Mouse (Mus musculus) embryonic facial prominence, embryonic 11.5 days (tissue): ENCODE measurements around the gene Tcf7l1. TPM values are rescaled to one million over a fixed set of nuclear protein-coding genes. Genes with fewer than 3 reads are reported as not detected.

ENCODE experiments used
- ATAC-seq: fragments of 200-750 bp; cut with Nextera tagmentation; replicated peaks from 2 replicates; pipeline ENCODE4 v1.8.0; 2017; ENCODE audit warnings: low read depth; ENCODE audit not compliant: insufficient number of reproducible peaks, low FRiP score, low TSS enrichment
- DNase-seq: peaks from one replicate; pipeline ENCODE4 v3.0.0-alpha.2; 2015; ENCODE audit warnings: low spot score
- H3K27ac ChIP-seq: fragments of 300-500 bp; sonication (generic); replicated peaks from 2 replicates; pipeline ENCODE4 v1.5.1; 2014; ENCODE audit warnings: mild to moderate bottlenecking, low read depth, low read length, control low read depth
- H3K27me3 ChIP-seq: fragments of 300-500 bp; sonication (generic); 2 replicates; pipeline ENCODE4 v1.6.1; 2014; ENCODE audit warnings: mild to moderate bottlenecking, low read length, moderate library complexity, mixed read lengths; ENCODE audit not compliant: control insufficient read depth, insufficient read depth
- H3K36me3 ChIP-seq: fragments of 300-500 bp; sonication (generic); replicated peaks from 2 replicates; pipeline ENCODE4 v1.6.1; 2014; ENCODE audit warnings: low read depth, mild to moderate bottlenecking, low read length, moderate library complexity, mixed read lengths; ENCODE audit not compliant: control insufficient read depth, insufficient read depth
- H3K4me1 ChIP-seq: fragments of 300-500 bp; sonication (generic); 2 replicates; pipeline ENCODE4 v1.6.1; 2014; ENCODE audit warnings: low read length, mixed read lengths; ENCODE audit not compliant: control insufficient read depth, insufficient read depth
- H3K4me2 ChIP-seq: fragments of 300-500 bp; sonication (generic); 2 replicates; pipeline ENCODE4 v1.6.1; 2014; ENCODE audit warnings: low read depth, mild to moderate bottlenecking, control low read depth, low read length, moderate library complexity
- H3K4me3 ChIP-seq: fragments of 300-500 bp; sonication (generic); 2 replicates; pipeline ENCODE4 v1.5.1; 2014; ENCODE audit warnings: low read depth, low read length, control low read depth
- H3K9ac ChIP-seq: fragments of 300-500 bp; sonication (generic); replicated peaks from 2 replicates; pipeline ENCODE4 v1.6.1; 2014; ENCODE audit warnings: mild to moderate bottlenecking, control low read depth, low read length
- H3K9me3 ChIP-seq: fragments of 300-500 bp; sonication (generic); replicated peaks from 2 replicates; pipeline ENCODE4 v1.6.1; 2016; ENCODE audit warnings: mild to moderate bottlenecking, low read length, inconsistent platforms, mixed read lengths; ENCODE audit not compliant: control insufficient read depth
- WGBS: fragments of 180-500 bp; shearing (Covaris S2); extraction: QIAGEN DNeasy Blood & Tissue Kit; methylation state at CpG from one replicate; pipeline ENCODE4 v1.1.7; 2014; 5-methylcytosine and 5-hydroxymethylcytosine counted together
- polyA plus RNA-seq: library from polyadenylated mRNA; unstranded; fragments of >200 nt; fragmentation: Nextera tagmentation; extraction: Ambion mirVana; gene quantifications from 2 replicates; pipeline ENCODE4 v1.2.1, GENCODE M21; 2014

The Tcf7l1 gene
- polyA plus RNA-seq, 1 experiment from 2014 or later = 23.6 TPM

DNA sequence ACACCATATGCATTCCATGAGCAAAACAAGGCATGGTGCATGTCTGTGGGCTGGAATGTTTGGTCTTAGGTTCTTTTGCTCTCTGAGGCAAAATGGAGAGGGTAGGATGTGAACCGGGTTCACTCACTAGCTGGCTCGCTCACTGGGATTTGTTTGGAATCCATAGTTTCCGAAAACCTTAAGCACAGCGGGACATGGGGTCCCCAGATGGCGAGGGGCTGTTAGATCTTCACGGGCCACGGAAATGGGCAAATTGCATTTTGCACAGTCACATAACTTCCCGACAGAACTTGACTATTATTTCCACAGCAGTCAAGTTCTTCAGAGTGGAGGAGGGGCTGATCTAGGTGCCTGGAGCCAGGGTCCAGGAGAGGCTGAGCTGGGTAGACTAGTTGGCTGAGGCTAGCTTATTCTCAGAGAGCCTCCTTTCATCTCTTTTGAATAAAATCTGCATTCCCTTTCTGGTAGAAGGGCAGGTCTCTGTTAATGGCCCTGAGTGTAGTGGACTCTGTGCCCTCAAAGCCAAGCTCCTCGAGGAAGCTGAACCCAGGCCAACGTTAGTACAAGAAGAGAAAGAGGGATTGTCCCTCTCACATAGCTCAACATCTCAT, 78.1 kb downstream of the Tcf7l1 start:
- Histone ChIP-seq H3K4me1 (peaks cover 11% of the 10 kb centered on the region; the same call in 1 of the 2 replicates), H3K36me3 (no peaks in the 10 kb centered on the region), H3K4me2 (no peak overlapping the region), H3K9me3 (no peaks in the 10 kb centered on the region), H3K27ac (peak overlapping the region; percentile 75), H3K4me3 (no peak overlapping the region), H3K27me3 (no peaks in the 10 kb centered on the region), H3K9ac (no peak overlapping the region)
- ATAC-seq (peak; percentile 24; the same call in 1 of the 2 replicates), DNase-seq (peak; percentile 60)
- WGBS = 34% methylated on average over 10 of the region's 10 CpGs

DNA sequence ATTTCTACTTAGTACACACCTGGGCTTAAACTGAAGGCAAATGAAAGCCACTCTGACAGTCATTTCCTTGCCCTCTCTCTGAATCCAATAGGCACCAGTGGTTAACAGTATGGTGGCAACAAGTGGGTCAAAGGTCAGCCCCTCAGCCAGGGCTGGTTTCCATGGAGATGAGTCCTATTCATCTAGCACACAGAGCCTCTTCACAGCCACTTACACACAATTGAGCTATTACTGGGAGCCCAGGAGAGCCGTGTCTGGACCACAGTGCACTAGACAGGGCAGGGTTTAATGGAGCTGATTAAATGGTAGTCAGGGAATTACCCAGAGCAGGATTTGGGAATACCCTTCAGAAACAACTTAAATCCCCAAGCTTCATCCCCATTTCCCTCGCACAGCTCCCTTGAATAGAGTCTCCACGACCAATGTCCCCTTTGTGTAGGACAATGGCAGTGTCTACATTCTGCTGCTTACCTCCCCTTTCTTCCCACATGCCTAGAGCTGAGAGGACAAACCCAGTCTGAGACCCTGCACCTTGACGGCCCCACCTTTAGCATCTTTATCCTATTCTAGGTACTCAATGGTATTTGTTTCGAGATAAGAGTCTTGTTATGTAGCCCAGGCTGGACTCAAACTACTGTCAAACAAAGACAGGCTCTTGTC, 89.5 kb downstream of the Tcf7l1 start:
- H3K4me2 ChIP-seq = no peak overlapping the region; the same call in 1 of the 2 replicates
- H3K27ac ChIP-seq = no peak overlapping the region
- no peak overlapping the region for H3K9ac ChIP-seq
- peaks cover 6% of the 10 kb centered on the region for H3K4me1 ChIP-seq
- no peaks in the 10 kb centered on the region for H3K36me3 ChIP-seq
- ATAC-seq (peak; percentile 81), DNase-seq (peak; percentile 67)
- H3K27me3 ChIP-seq = no peaks in the 10 kb centered on the region
- H3K4me3 ChIP-seq = no peak overlapping the region
- H3K9me3 ChIP-seq = no peaks in the 10 kb centered on the region
- 33% methylated on average over 5 of the region's 5 CpGs for WGBS

GRCm38 (mm10) chr6:72698559-72698958, 90.5 kb downstream of the Tcf7l1 start:
- WGBS = 95% methylated on average over 5 of the region's 5 CpGs
- no peak overlapping the region for H3K27ac ChIP-seq

GRCm38 (mm10) chr6:72696601-72697335, 92.3 kb downstream of the Tcf7l1 start:
- DNase-seq (peak; percentile 79), ATAC-seq (0 out of 2 replicates have a peak, but pooled peaks have one; percentile 30)
- no peaks in the 10 kb centered on the region for H3K27me3 ChIP-seq
- H3K4me3 ChIP-seq = no peak overlapping the region
- 19% methylated on average over 11 of the region's 11 CpGs for WGBS
- H3K36me3 ChIP-seq = no peaks in the 10 kb centered on the region
- H3K9ac ChIP-seq = no peak overlapping the region
- H3K27ac ChIP-seq = peak overlapping the region; percentile 56; the same call in 1 of the 2 replicates
- no peaks in the 10 kb centered on the region for H3K9me3 ChIP-seq
- no peak overlapping the region for H3K4me2 ChIP-seq
- peaks cover 6% of the 10 kb centered on the region for H3K4me1 ChIP-seq

More at GRCm38 (mm10) chr6:72698559-72698958, 90.5 kb downstream of the Tcf7l1 start:
- H3K4me3 ChIP-seq = no peak overlapping the region
- no peaks in the 10 kb centered on the region for H3K9me3 ChIP-seq
- H3K36me3 ChIP-seq = no peaks in the 10 kb centered on the region
- H3K4me2 ChIP-seq = no peak overlapping the region
- DNase-seq (no peak), ATAC-seq (no peak)
- peaks cover 6% of the 10 kb centered on the region for H3K4me1 ChIP-seq
- H3K27me3 ChIP-seq = no peaks in the 10 kb centered on the region
- no peak overlapping the region for H3K9ac ChIP-seq

GRCm38 (mm10) chr6:72694791-72695204, 94.3 kb downstream of the Tcf7l1 start:
- Histone ChIP-seq H3K9me3 (no peaks in the 10 kb centered on the region), H3K4me3 (no peak overlapping the region), H3K4me2 (no peak overlapping the region), H3K27ac (no peak overlapping the region), H3K4me1 (peaks cover 6% of the 10 kb centered on the region), H3K27me3 (no peaks in the 10 kb centered on the region), H3K9ac (no peak overlapping the region), H3K36me3 (no peaks in the 10 kb centered on the region)
- DNase-seq (no peak), ATAC-seq (no peak)
- 73% methylated on average over 10 of the region's 10 CpGs for WGBS

- no peaks in the 10 kb centered on the region for H3K27me3 ChIP-seq
- no peak for DNase-seq
- no peak for ATAC-seq
- no peak overlapping the region for H3K4me2 ChIP-seq
- no peaks in the 10 kb centered on the region for H3K9me3 ChIP-seq
- WGBS = 54% methylated on average over 5 of the region's 5 CpGs
- H3K36me3 ChIP-seq = no peaks in the 10 kb centered on the region
- no peak overlapping the region for H3K9ac ChIP-seq
- peaks cover 6% of the 10 kb centered on the region for H3K4me1 ChIP-seq
- H3K27ac ChIP-seq = no peak overlapping the region
- H3K4me3 ChIP-seq = no peak overlapping the region
Measured at GRCm38 (mm10) chr6:72694047-72694790, 94.8 kb downstream of the Tcf7l1 start.

- no peak overlapping the region for H3K4me2 ChIP-seq
- no peaks in the 10 kb centered on the region for H3K9me3 ChIP-seq
- no peak overlapping the region for H3K4me3 ChIP-seq
- no peaks in the 10 kb centered on the region for H3K27me3 ChIP-seq
- H3K36me3 ChIP-seq = no peaks in the 10 kb centered on the region
- H3K9ac ChIP-seq = no peak overlapping the region
- WGBS = 65% methylated on average over 6 of the region's 6 CpGs
- no peak for DNase-seq
- H3K4me1 ChIP-seq = peaks cover 6% of the 10 kb centered on the region
- ATAC-seq = no peak
- H3K27ac ChIP-seq = no peak overlapping the region
Measured at GRCm38 (mm10) chr6:72692469-72692868, 96.6 kb downstream of the Tcf7l1 start.
